Mouse (Mus musculus) ES-Bruce4 (cell line): Measurements from ENCODE around the gene Gpr89. TPM values are rescaled to one million over a fixed set of nuclear protein-coding genes. Genes with fewer than 3 reads are reported as not detected.

Source experiments
- H3K27ac ChIP-seq: 2 replicates; pipeline ENCODE4 v1.5.1; 2012; ENCODE audit warnings: low read length, inconsistent platforms; ENCODE audit not compliant: insufficient read depth
- H3K27me3 ChIP-seq: 2 replicates; pipeline ENCODE4 v1.6.1; 2012; ENCODE audit warnings: mild to moderate bottlenecking, low read length, inconsistent platforms; ENCODE audit not compliant: control insufficient read depth, poor library complexity, insufficient read depth, severe bottlenecking
- H3K36me3 ChIP-seq: 2 replicates; pipeline ENCODE4 v1.6.1; 2012; ENCODE audit warnings: inconsistent platforms, mild to moderate bottlenecking, low read length, moderate library complexity; ENCODE audit not compliant: control insufficient read depth, poor library complexity, insufficient read depth, severe bottlenecking
- H3K4me1 ChIP-seq: one replicate; pipeline ENCODE4 v1.8.1; 2011; ENCODE audit warnings: low read length; ENCODE audit not compliant: control insufficient read depth, insufficient read depth
- H3K4me3 ChIP-seq: 2 replicates; pipeline ENCODE4 v1.5.1; 2011; ENCODE audit warnings: low read depth, mild to moderate bottlenecking, low read length
- H3K9ac ChIP-seq: 2 replicates; pipeline ENCODE4 v1.6.1; 2012; ENCODE audit warnings: low read depth, mild to moderate bottlenecking, inconsistent platforms; ENCODE audit not compliant: poor library complexity, severe bottlenecking
- H3K9me3 ChIP-seq: replicated peaks from 2 replicates; pipeline ENCODE4 v1.6.1; 2012; ENCODE audit warnings: mild to moderate bottlenecking, low read length, inconsistent platforms; ENCODE audit not compliant: control insufficient read depth, poor library complexity, insufficient read depth, severe bottlenecking
- CTCF ChIP-seq: IDR thresholded peaks from one replicate; pipeline ENCODE4 v1.8.1; 2011; ENCODE audit warnings: low read depth, low read length
- EP300 ChIP-seq: IDR thresholded peaks from 2 replicates; pipeline ENCODE4 v1.6.1; 2011; ENCODE audit warnings: low read depth, low read length; ENCODE audit not compliant: insufficient read depth
- POLR2A ChIP-seq: IDR thresholded peaks from one replicate; pipeline ENCODE4 v1.8.1; 2011; ENCODE audit warnings: low read length; ENCODE audit not compliant: insufficient read depth
- polyA plus RNA-seq: library from polyadenylated mRNA; stranded (reverse); fragments of >200 nt; gene quantifications from 2 replicates; pipeline ENCODE4 v1.2.4, GENCODE M21; 2011; ENCODE audit warnings: low read depth; ENCODE audit not compliant: missing spikeins, insufficient read depth, insufficient read length

Gene Gpr89
- polyA plus RNA-seq, 1 experiment = 35.6 TPM

- H3K4me1 ChIP-seq = no peaks in the 10 kb centered on the region
- no peak overlapping the region for H3K9ac ChIP-seq
- H3K4me3 ChIP-seq = no peak overlapping the region
- no peak for TF ChIP-seq EP300
- TF ChIP-seq CTCF = no peak
- no peak for TF ChIP-seq POLR2A
- no peaks in the 10 kb centered on the region for H3K36me3 ChIP-seq
- no peak overlapping the region for H3K27ac ChIP-seq
- no peaks in the 10 kb centered on the region for H3K9me3 ChIP-seq
- H3K27me3 ChIP-seq = no peaks in the 10 kb centered on the region
These were observed 68.7 kb downstream of the Gpr89 start for GRCm38 (mm10) chr3:96836414-96836813.

DNA sequence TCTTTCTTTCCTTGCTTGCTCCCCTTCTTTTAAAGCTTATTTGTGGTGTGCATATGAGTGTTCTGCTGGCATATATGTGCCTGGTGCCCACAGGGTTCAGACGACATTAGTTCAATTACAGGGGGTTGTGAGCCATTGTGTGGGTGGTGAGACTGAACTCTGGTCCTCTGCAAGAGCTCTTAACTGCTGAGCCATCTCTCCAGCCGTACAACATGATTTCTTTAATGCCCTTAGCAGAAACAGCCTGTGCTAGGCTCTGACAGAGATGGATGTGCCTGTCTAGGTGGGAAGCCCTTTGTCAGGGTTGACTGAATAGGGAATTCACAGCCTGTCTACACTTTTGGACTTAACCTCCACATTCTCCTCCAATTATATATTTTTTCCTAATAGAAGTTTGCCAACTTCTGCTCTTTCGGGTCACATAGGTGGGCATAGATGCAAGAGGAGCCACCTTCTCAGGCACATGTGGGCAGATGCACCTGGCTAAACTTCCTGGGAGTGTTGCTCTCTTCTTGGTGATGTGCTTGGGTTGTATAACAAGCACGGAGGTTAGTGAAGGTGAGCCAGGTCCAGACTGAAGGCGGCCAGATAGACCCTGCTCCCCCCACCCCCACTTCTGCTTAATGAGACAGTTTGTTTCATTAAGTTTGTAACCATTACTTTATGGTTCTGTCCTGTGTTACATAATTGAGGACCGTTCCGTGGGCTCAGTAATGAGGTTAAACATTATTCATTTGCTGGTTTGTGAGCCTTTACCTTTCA is 70.4 kb downstream of the Gpr89 start:
- H3K4me3 ChIP-seq = no peak overlapping the region
- TF ChIP-seq EP300 (no peak), POLR2A (no peak), CTCF (no peak)
- H3K9ac ChIP-seq = no peak overlapping the region
- no peak overlapping the region for H3K27ac ChIP-seq
- H3K9me3 ChIP-seq = no peaks in the 10 kb centered on the region
- no peaks in the 10 kb centered on the region for H3K27me3 ChIP-seq
- no peaks in the 10 kb centered on the region for H3K4me1 ChIP-seq
- no peaks in the 10 kb centered on the region for H3K36me3 ChIP-seq

- H3K27ac ChIP-seq = no peak overlapping the region
- H3K9ac ChIP-seq = no peak overlapping the region
- H3K4me3 ChIP-seq = no peak overlapping the region
- no peaks in the 10 kb centered on the region for H3K27me3 ChIP-seq
- H3K9me3 ChIP-seq = no peaks in the 10 kb centered on the region
- H3K4me1 ChIP-seq = peaks cover 1% of the 10 kb centered on the region
- no peaks in the 10 kb centered on the region for H3K36me3 ChIP-seq
- peak; percentile 56; the same call in 1 of the 2 replicates for TF ChIP-seq EP300
- TF ChIP-seq POLR2A = no peak
These were observed 72.2 kb downstream of the Gpr89 start for GRCm38 (mm10) chr3:96832930-96833329.

- no peak overlapping the region for H3K4me3 ChIP-seq
- H3K27me3 ChIP-seq = no peaks in the 10 kb centered on the region
- H3K36me3 ChIP-seq = no peaks in the 10 kb centered on the region
- H3K9ac ChIP-seq = no peak overlapping the region
- TF ChIP-seq CTCF (no peak), POLR2A (no peak), EP300 (no peak)
- H3K4me1 ChIP-seq = peaks cover 1% of the 10 kb centered on the region
- no peak overlapping the region for H3K27ac ChIP-seq
- no peaks in the 10 kb centered on the region for H3K9me3 ChIP-seq
These were observed 75.3 kb downstream of the Gpr89 start for GRCm38 (mm10) chr3:96829856-96830255.

DNA sequence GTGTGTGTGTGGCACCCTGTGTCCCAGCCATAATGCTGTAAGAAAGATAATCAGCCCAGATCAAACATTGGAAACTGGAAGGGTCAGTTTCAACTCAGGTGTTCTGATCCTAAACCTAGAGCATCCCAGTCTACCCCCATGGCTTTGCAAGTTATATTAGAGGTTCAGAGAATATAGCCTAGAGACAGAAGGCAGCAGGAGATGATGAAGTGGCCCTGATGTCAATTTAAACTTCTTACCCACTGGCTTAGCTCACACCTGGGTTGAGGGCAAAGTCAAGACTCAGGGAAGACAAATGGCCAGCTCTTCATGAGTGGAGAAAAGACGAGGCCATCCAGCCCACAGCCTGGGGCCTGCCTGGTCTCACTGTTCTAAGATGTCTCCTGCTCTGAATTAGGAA is 76.2 kb downstream of the Gpr89 start, which contains the start of the genes Pdzk1 and Cd160:
Gene Pdzk1, plus strand, starts transcription at position 301 of the 400 bp plus-strand sequence.
Gene Cd160, minus strand, starts transcription at position 368 of the 400 bp plus-strand sequence.
- TF ChIP-seq EP300 (no peak), CTCF (no peak), POLR2A (no peak)
- no peak within 1 kb of the TSS for H3K9ac ChIP-seq

DNA sequence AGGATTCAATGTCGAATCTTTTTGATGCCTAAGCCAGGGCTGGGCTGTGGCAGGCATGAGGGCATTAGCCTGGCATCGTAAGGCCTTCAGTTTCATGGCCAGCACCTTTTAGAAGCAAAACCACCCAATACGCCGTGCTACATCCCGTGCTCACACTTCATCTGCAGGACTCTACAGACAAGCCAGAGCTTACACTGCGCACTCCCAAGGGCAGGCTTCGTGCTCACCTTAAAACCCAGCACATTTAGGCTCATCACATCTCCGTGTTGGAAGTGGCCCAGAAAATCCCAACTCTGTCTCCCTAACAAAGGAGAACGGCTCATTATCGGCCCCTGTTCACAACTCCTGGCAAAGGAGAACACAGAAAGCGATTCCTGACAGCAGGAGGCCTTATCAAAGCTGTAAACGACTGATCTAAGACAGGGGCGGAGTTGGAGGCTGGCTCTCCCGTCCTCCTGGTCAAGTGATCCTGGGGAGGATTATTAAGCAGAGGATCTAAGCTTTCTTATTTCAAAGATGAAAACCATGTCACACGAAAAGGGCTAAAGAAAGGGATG is 76.8 kb downstream of the Gpr89 start:
- Histone ChIP-seq H3K27me3 (no peaks in the 10 kb centered on the region), H3K4me1 (peaks cover 1% of the 10 kb centered on the region), H3K9me3 (no peaks in the 10 kb centered on the region), H3K27ac (no peak overlapping the region), H3K9ac (no peak overlapping the region), H3K36me3 (no peaks in the 10 kb centered on the region), H3K4me3 (no peak overlapping the region)
- TF ChIP-seq EP300 (no peak), CTCF (no peak), POLR2A (no peak)

More for the DNA sequence above, 76.2 kb downstream of the Gpr89 start, which contains the start of the genes Pdzk1 and Cd160:
- no peaks in the 10 kb centered on the region for H3K9me3 ChIP-seq
- H3K36me3 ChIP-seq = no peaks in the 10 kb centered on the region
- no peak within 1 kb of the TSS for H3K27ac ChIP-seq
- H3K4me3 ChIP-seq = no peak within 1 kb of the TSS
- peaks cover 1% of the 10 kb centered on the region for H3K4me1 ChIP-seq
- no peaks in the 10 kb centered on the region for H3K27me3 ChIP-seq
